Mouse (Mus musculus) right cerebral cortex, postnatal 36 days (tissue): ENCODE results near the gene Bcl11a.
"Not testable (repeated sequence)": the region's sequence is repeated elsewhere in the genome, so short reads cannot be mapped to it uniquely, and the experiment has no call there.

Experiments
- DNase-seq, 2 experiments: peaks; one replicate each; pipeline ENCODE4 v3.0.0; 2022; ENCODE audit warnings: low spot score in 2 of 2, mixed read lengths in 1 of 2

Bcl11a gene

GRCm38 (mm10) chr11:24099215-24099614 lies 21.4 kb downstream of the Bcl11a start:
- no peak for DNase-seq

GRCm38 (mm10) chr11:24099886-24100293 lies 22.0 kb downstream of the Bcl11a start:
- DNase-seq: no peak

- no peak for DNase-seq
These were observed 22.7 kb downstream of the Bcl11a start for GRCm38 (mm10) chr11:24100449-24101070.

GRCm38 (mm10) chr11:24101625-24102024 lies 23.8 kb downstream of the Bcl11a start:
- DNase-seq: no peak

- no peak for DNase-seq
These were observed 24.5 kb downstream of the Bcl11a start for GRCm38 (mm10) chr11:24102372-24102771.

GRCm38 (mm10) chr11:24103128-24103742 lies 25.4 kb downstream of the Bcl11a start:
- DNase-seq: no peak

GRCm38 (mm10) chr11:24107414-24107813 lies 29.6 kb downstream of the Bcl11a start:
- DNase-seq: no peak

GRCm38 (mm10) chr11:24108974-24109373 lies 31.1 kb downstream of the Bcl11a start:
- DNase-seq: no peak

- DNase-seq: no peak
These were observed 31.5 kb downstream of the Bcl11a start for GRCm38 (mm10) chr11:24109388-24109787.

- DNase-seq: no peak
These were observed 32.3 kb downstream of the Bcl11a start for GRCm38 (mm10) chr11:24110113-24110512.

- no peak for DNase-seq
These were observed 33.9 kb downstream of the Bcl11a start for GRCm38 (mm10) chr11:24111720-24112119.

- DNase-seq: no peak
These were observed 37.3 kb downstream of the Bcl11a start for GRCm38 (mm10) chr11:24115017-24115752.

- DNase-seq: no peak
These were observed 38.2 kb downstream of the Bcl11a start for GRCm38 (mm10) chr11:24116041-24116440.

GRCm38 (mm10) chr11:24116582-24117318 lies 38.9 kb downstream of the Bcl11a start:
- DNase-seq: no peak

- no peak for DNase-seq
These were observed 43.3 kb downstream of the Bcl11a start for GRCm38 (mm10) chr11:24121136-24121535.

GRCm38 (mm10) chr11:24122899-24123298 lies 45.0 kb downstream of the Bcl11a start:
- no peak for DNase-seq

GRCm38 (mm10) chr11:24123991-24124390 lies 46.1 kb downstream of the Bcl11a start:
- no peak for DNase-seq

- peak; percentile 72 to 83 for DNase-seq
These were observed 47.2 kb downstream of the Bcl11a start for GRCm38 (mm10) chr11:24125098-24125497.

- no peak for DNase-seq
These were observed 50.1 kb downstream of the Bcl11a start for GRCm38 (mm10) chr11:24128001-24128400.

GRCm38 (mm10) chr11:24128880-24129279 lies 51.0 kb downstream of the Bcl11a start:
- DNase-seq: not testable (repeated sequence)

- DNase-seq: no peak
These were observed 51.7 kb downstream of the Bcl11a start for GRCm38 (mm10) chr11:24129358-24130185.
